Mouse (Mus musculus) testis, adult 2 months (tissue): ENCODE results near the gene Abcg8.

Experiments
- CTCF ChIP-seq: fragments of 200-500 bp; IDR thresholded peaks from 2 replicates; pipeline ENCODE4 v1.5.1; 2012; ENCODE audit warnings: low read depth, mild to moderate bottlenecking, inconsistent platforms, low read length, moderate library complexity; ENCODE audit not compliant: control insufficient read depth, insufficient read depth, insufficient replicate concordance
- POLR2A ChIP-seq: fragments of 200-500 bp; IDR thresholded peaks from 2 replicates; pipeline ENCODE4 v1.6.1; 2012; ENCODE audit warnings: low read depth, mild to moderate bottlenecking, inconsistent platforms, low read length, moderate library complexity; ENCODE audit not compliant: control insufficient read depth

DNA sequence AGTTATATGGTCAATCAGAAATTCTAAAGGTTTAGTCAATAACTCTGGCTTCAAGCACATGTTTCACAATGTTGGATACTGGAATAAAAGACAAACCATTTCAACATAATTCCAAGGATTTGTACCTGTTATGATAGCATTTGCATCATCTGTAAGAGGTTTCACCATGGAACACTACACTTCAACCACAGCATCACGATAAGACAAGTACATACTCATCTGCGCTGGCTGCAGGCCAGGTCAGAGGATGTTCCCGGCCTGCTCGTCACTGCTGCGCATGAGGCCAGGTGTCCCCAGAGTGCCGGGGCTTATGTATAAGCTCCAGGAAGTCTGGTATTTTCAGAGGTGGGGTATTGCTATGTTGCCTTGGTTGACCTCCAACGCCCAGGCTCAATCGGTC is 56.5 kb downstream of the Abcg8 start:
- no peak for TF ChIP-seq CTCF
- no peak for TF ChIP-seq POLR2A
